Mouse (Mus musculus): ENCODE results near the gene Egr2. TPM values are rescaled to one million over a fixed set of nuclear protein-coding genes. Genes with fewer than 3 reads are reported as not detected.

Egr2 gene
- polyA plus RNA-seq, 1 experiment = 3.1 TPM

- peak overlapping the region; percentile 99 for H3K4me2 ChIP-seq (ENCODE audit: low read depth)
- TF ChIP-seq MYOD1 (IDR thresholded peaks at IDR 0.05; ENCODE audit: control insufficient read depth in 1 of 3, insufficient read length in 2 of 3, low read depth in 2 of 3) (no peak), MAX (IDR thresholded peaks at IDR 0.05; ENCODE audit: low read depth) (no peak), POLR2A (IDR thresholded peaks at IDR 0.05; ENCODE audit: insufficient read length, low read depth) (peak; percentile 45), E2F4 (IDR thresholded peaks at IDR 0.05; ENCODE audit: insufficient read depth) (no peak), SRF (IDR thresholded peaks at IDR 0.05; ENCODE audit: control insufficient read depth, insufficient read length, low read depth) (peak; percentile 99), CEBPB (IDR thresholded peaks at IDR 0.05; ENCODE audit: insufficient read depth, poor library complexity, severe bottlenecking) (no peak), MYOG (IDR thresholded peaks at IDR 0.05; ENCODE audit: control insufficient read depth in 1 of 3, insufficient read depth in 1 of 3, insufficient read length in 2 of 3, low read depth in 2 of 3) (no peak), USF1 (IDR thresholded peaks at IDR 0.05; ENCODE audit: low read depth) (peak; percentile 92)
- peak overlapping the region; percentile 60 for H3K4me3 ChIP-seq
- peak overlapping the region; percentile 39 for H3ac ChIP-seq (ENCODE audit: control insufficient read depth, insufficient read length)
- H3K79me2 ChIP-seq (ENCODE audit: control insufficient read depth, insufficient read depth) = peaks cover 27% of the 10 kb centered on the region
- peaks cover 7% of the 10 kb centered on the region for H3K27me3 ChIP-seq (ENCODE audit: control insufficient read depth, insufficient read depth, insufficient read length)
- H3K36me3 ChIP-seq (ENCODE audit: control insufficient read depth, insufficient read depth) = no peaks in the 10 kb centered on the region
These were observed 2.1 kb downstream of the Egr2 start for GRCm38 (mm10) chr10:67537151-67537994.

GRCm38 (mm10) chr10:67538106-67538505 lies 2.8 kb downstream of the Egr2 start:
- Histone ChIP-seq H3K79me2 (ENCODE audit: control insufficient read depth, insufficient read depth) (peaks cover 27% of the 10 kb centered on the region), H3K4me2 (ENCODE audit: low read depth) (peak overlapping the region; percentile 96), H3ac (ENCODE audit: control insufficient read depth, insufficient read length) (peak overlapping the region; percentile 39), H3K27me3 (ENCODE audit: control insufficient read depth, insufficient read depth, insufficient read length) (peaks cover 7% of the 10 kb centered on the region), H3K4me3 (peak overlapping the region; percentile 60), H3K36me3 (ENCODE audit: control insufficient read depth, insufficient read depth) (no peaks in the 10 kb centered on the region)
- TF ChIP-seq POLR2AphosphoS2 (IDR thresholded peaks at IDR 0.05; ENCODE audit: insufficient read length, low read depth) (no peak), REST (IDR thresholded peaks at IDR 0.05; ENCODE audit: insufficient read depth, insufficient read length) (no peak), TCF3 (IDR thresholded peaks at IDR 0.05; ENCODE audit: insufficient read length, low read depth) (no peak), E2F4 (IDR thresholded peaks at IDR 0.05; ENCODE audit: insufficient read depth) (no peak), CEBPB (IDR thresholded peaks at IDR 0.05; ENCODE audit: insufficient read depth, poor library complexity, severe bottlenecking) (no peak), USF1 (IDR thresholded peaks at IDR 0.05; ENCODE audit: low read depth) (no peak), POLR2A (IDR thresholded peaks at IDR 0.05; ENCODE audit: insufficient read length, low read depth) (no peak), MAX (IDR thresholded peaks at IDR 0.05; ENCODE audit: low read depth) (no peak), TCF12 (IDR thresholded peaks at IDR 0.05; ENCODE audit: insufficient read depth, poor library complexity, severe bottlenecking) (no peak), MYOG (IDR thresholded peaks at IDR 0.05; ENCODE audit: control insufficient read depth in 1 of 3, insufficient read depth in 1 of 3, insufficient read length in 2 of 3, low read depth in 2 of 3) (no peak), MYOD1 (IDR thresholded peaks at IDR 0.05; ENCODE audit: control insufficient read depth in 1 of 3, insufficient read length in 2 of 3, low read depth in 2 of 3) (no peak), SRF (IDR thresholded peaks at IDR 0.05; ENCODE audit: control insufficient read depth, insufficient read length, low read depth) (no peak)

GRCm38 (mm10) chr10:67538585-67539400 lies 3.5 kb downstream of the Egr2 start:
- H3K36me3 ChIP-seq (ENCODE audit: control insufficient read depth, insufficient read depth) = peaks cover 2% of the 10 kb centered on the region
- peaks cover 7% of the 10 kb centered on the region for H3K27me3 ChIP-seq (ENCODE audit: control insufficient read depth, insufficient read depth, insufficient read length)
- H3K4me2 ChIP-seq (ENCODE audit: low read depth) = peak overlapping the region; percentile 96
- peak overlapping the region; percentile 39 for H3ac ChIP-seq (ENCODE audit: control insufficient read depth, insufficient read length)
- peaks cover 30% of the 10 kb centered on the region for H3K79me2 ChIP-seq (ENCODE audit: control insufficient read depth, insufficient read depth)
- TF ChIP-seq CEBPB (IDR thresholded peaks at IDR 0.05; ENCODE audit: insufficient read depth, poor library complexity, severe bottlenecking) = no peak
- TF ChIP-seq MAX (IDR thresholded peaks at IDR 0.05; ENCODE audit: low read depth) = no peak
- TF ChIP-seq TCF12 (IDR thresholded peaks at IDR 0.05; ENCODE audit: insufficient read depth, poor library complexity, severe bottlenecking) = no peak
- TF ChIP-seq SRF (IDR thresholded peaks at IDR 0.05; ENCODE audit: control insufficient read depth, insufficient read length, low read depth) = no peak
- TF ChIP-seq MYOG (IDR thresholded peaks at IDR 0.05; ENCODE audit: control insufficient read depth in 1 of 3, insufficient read depth in 1 of 3, insufficient read length in 2 of 3, low read depth in 2 of 3) = no peak
- TF ChIP-seq E2F4 (IDR thresholded peaks at IDR 0.05; ENCODE audit: insufficient read depth) = no peak
- TF ChIP-seq POLR2AphosphoS2 (IDR thresholded peaks at IDR 0.05; ENCODE audit: insufficient read length, low read depth) = no peak
- no peak for TF ChIP-seq TCF3 (IDR thresholded peaks at IDR 0.05; ENCODE audit: insufficient read length, low read depth)
- no peak for TF ChIP-seq REST (IDR thresholded peaks at IDR 0.05; ENCODE audit: insufficient read depth, insufficient read length)
- TF ChIP-seq POLR2A (IDR thresholded peaks at IDR 0.05; ENCODE audit: insufficient read length, low read depth) = no peak
- TF ChIP-seq USF1 (IDR thresholded peaks at IDR 0.05; ENCODE audit: low read depth) = no peak
- no peak for TF ChIP-seq MYOD1 (IDR thresholded peaks at IDR 0.05; ENCODE audit: control insufficient read depth in 1 of 3, insufficient read length in 2 of 3, low read depth in 2 of 3)
- peak overlapping the region; percentile 60 for H3K4me3 ChIP-seq

- Histone ChIP-seq H3K27me3 (ENCODE audit: control insufficient read depth, insufficient read depth, insufficient read length) (peaks cover 7% of the 10 kb centered on the region), H3K4me3 (peak overlapping the region; percentile 60), H3K79me2 (ENCODE audit: control insufficient read depth, insufficient read depth) (peaks cover 35% of the 10 kb centered on the region), H3ac (ENCODE audit: control insufficient read depth, insufficient read length) (peak overlapping the region; percentile 39), H3K36me3 (ENCODE audit: control insufficient read depth, insufficient read depth) (peaks cover 5% of the 10 kb centered on the region), H3K4me2 (ENCODE audit: low read depth) (peak overlapping the region; percentile 96)
- TF ChIP-seq MYOD1 (IDR thresholded peaks at IDR 0.05; ENCODE audit: control insufficient read depth in 1 of 3, insufficient read length in 2 of 3, low read depth in 2 of 3) (no peak), SRF (IDR thresholded peaks at IDR 0.05; ENCODE audit: control insufficient read depth, insufficient read length, low read depth) (no peak)
These were observed 4.1 kb downstream of the Egr2 start for GRCm38 (mm10) chr10:67539401-67539730.

Data from myocyte (in vitro differentiated cells).